Mouse (Mus musculus): Measurements from ENCODE around the gene Arhgap18.

DNA sequence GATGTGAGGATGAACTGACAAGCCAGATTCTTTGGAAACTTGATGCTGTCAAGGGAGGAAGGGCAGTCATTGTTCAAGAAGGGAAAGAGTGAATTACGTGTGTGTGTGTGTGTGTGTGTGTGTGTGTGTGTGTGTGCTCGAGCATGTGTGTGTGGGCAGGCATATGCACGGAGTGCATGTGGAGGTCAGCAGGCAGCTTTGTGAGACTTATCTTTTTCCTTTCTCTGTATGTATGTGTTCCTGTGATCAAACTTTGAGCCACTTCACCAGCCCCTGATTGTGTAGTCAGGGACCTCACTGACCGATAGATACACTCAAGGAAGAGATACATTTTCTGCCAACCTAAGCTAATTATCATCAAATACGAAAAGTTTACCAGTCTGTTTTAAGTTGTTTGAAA is 57.6 kb downstream of the Arhgap18 start:
- no peak for TF ChIP-seq CTCF (conservative IDR thresholded peaks at IDR 0.05; ENCODE audit: low read length)
- TF ChIP-seq POU5F1 (IDR thresholded peaks at IDR 0.05; ENCODE audit: borderline replicate concordance, low read length) = no peak
- no peak for TF ChIP-seq NANOG (IDR thresholded peaks at IDR 0.05; ENCODE audit: borderline replicate concordance, low read length)

Data from E14TG2a.4 (cell line).